Mouse (Mus musculus) NIH3T3 (cell line): ENCODE data around the gene Itpkb.

ENCODE experiments used
- DNase-seq: peaks from one replicate; pipeline ENCODE4 v3.0.0-alpha.2; 2012; ENCODE audit warnings: low read depth

The Itpkb gene

DNA sequence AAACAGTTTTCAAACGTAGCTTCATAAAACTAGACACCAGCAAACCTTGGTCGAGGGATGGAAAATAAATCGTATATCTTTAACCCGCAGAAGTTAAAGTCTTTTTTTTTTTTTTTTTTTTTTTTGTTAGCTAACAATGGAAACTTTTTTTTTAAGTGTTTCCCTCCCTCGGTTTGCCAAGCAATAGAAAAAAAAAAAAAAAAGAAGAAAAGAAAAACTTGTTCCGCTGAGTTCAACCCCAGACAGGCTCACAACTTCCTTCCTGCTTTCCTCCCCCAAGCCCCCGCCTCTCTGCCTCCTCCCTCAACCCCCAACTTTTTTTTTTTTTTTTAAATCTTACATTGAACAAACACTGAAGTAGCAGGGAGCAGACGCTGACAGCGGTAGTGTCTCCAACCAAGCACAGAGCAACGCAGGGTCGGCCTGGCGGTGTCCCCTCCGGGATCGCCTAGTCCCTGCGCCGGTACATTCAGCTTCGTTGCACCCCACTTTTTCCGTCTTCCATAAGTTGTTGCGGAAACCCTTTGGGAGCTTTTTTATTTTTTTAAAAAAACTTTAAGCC lies at the start of gene Itpkb:
Gene Itpkb, plus strand, starts transcription at position 341 of the 562 bp plus-strand sequence.
- peak; percentile 84 for DNase-seq

DNA sequence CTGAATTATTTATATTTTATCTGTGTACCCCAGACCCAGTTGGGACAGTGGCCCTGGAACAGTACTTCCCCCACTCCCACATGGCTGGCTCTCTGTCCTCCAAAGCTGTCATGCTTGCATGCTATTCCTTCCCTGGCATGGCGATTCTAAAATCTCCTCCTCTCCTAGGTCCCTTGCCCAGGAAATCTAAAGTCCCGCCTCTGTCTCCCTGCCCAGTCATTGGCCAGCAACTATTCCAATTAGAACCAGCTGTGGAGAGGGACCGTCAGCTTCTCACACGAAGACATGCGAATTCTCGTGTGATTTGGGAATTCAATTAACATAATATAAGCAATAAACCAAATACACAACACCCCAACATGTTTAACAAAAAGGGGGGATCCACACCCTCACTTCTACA lies 47.7 kb upstream of the Itpkb start:
- DNase-seq = no peak

DNA sequence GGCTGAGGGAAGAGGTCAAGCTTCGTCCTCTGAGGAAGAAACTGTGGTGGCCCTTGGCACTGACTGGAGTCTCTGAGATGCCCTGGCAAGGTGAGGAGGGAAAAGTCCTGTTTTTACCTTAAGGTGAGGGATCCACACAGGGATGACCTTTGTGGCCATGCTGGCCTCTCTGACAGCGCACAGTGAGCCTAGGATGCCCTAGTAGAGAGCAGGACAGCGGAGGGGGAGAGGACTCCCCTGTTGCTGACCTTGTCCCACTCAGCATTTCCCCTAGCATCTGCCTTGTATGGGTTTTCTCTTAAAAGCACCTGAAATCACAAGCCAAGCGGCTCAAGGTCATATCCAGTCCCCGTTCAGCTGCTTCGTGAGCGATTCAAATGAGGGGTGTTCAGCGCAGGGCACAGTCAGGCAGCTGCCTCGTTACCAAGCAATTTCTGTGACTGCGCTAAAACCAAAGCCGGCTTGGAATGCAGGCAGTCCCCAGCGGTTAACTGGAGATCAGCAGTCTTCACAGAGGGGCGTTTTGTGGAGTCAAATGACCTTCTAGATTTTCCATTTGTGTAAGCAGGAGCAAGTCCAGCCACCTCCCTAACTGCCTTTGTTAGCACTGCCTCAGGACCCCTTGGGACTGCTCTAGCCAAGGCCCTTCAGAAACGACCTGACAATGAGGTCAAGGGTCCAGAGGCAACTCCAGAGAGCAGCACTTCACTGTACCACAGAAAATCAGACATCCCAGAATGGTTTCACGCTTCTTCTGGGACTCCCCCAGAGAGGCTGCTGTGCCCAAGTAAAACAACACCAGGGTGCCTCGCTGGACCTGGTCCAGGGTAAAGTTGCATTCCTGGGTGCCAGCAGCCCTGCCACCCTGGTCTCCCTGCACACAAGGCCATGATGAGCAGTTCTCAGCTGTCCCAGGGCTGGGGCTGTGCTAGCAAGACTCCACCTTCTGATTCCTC lies 46.2 kb upstream of the Itpkb start:
- DNase-seq = no peak

DNA sequence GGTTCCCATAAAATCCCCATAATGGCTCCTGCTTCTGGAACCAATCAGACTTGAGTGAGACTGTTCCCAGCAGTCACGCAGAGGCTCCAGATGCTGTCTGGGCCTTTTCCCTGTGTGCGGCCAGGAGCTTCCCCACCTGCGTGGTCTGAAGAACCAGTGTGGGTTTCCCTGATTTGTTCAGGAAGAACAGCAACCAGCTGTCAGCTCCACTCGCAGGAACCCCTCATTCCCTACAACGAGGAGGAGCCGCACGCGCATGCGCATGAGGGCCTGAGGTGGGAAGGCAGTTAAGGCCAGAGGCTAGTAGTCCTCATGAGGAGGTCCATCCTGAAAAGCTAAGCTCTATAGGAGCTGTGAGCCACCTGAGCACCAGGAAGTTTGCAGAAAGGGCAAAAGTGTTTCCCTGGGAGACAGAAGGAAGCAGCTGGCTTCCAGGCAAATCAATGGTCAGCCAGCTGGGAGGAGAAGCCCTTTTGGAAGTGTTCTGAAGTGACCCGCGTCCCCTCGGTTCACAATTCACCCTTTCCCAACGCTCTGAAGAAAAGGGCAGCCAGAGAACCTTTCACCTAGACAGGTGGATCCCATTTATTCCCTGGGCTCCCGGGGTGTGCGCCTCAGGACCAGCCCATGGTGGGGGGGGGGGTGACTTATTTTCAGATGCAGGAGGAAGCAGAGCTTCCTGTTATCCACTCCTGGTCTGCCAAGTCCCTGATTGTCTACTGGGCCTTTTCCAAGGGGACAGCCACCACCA lies 44.0 kb upstream of the Itpkb start:
- DNase-seq = no peak

DNA sequence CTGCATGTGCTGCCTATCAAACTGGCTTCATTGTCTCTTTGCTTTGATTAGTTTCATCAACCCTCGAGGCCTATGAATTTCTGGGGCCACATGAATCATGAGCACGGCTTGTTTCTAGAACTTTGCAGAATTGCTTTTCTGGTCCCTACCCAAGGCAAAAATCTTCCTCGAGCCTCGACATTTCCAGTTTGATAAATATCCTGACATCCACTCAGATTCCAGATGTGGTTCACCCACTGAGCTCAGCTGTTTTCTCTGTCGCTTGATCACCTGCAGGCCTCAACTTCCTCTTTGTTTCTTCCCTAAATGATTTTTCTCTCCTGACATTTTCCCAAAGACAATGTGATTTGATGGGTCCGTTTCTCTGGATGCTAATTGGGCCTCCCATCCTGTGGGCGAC lies 42.1 kb upstream of the Itpkb start:
- no peak for DNase-seq

DNA sequence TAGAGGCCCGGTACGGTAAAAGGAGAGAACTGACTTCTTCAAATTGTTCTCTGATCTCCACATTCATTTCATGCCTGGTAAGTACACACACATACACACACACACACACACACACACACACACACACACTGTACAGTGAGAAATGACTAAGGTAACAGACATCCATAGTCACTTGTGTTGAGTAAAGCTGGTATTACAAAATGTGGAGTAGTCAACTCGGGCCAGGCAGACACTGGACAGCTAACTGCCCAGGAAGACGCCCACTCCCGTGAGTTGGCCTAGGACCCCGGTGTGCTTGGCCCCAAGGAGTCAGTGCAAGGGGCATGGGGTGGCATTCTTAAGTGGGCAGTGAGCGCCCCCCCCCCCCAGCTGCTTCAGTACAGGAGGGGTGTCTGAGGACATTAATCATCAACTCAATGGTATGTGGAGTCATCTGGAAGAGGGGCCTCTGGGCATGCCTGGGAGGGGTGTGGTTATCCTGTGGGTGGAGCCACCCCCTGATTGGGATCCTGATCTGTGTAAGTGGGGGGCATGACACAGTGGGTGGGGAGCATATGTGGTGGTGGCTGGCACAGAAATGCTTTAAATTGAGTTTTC lies 41.3 kb upstream of the Itpkb start:
- DNase-seq = peak; percentile 75

DNA sequence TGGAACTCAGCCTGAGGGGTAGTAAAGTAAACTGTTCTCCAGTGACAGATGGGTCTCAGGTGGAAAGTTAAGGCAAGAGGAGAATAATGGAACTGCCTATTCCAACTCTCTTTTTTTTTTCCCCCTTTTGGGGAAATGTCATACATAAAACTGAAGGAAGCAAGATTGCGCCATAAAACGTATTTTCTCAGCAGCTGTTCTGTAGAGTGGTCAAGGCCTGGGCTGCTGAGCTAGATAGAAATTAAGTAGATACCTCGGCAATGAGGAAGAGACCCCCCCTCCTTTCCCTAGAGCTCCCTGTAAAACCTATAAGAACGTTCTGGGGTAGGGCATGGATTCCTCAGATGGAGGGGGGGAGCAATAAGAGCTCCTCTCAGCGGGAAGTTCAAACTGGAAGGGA lies 40.5 kb upstream of the Itpkb start:
- no peak for DNase-seq

DNA sequence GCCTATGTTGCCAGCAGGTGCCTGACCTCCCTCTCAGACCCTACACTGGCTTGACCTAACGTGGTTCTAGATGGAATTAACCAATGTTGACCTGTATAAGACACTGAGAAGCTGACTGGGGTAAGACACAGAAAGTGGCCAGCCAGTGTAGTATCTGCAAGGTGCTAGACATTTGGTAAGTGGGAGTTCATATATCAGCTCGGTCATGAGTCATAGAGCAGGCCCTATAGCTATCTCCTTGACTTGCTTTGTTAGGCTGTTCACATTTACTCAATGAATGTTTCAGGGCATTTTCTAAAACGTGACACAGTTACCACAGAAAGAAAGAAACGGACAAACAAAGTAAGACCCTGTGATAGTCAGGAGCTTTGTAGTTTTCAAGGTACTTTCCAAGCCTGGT lies 39.9 kb upstream of the Itpkb start:
- no peak for DNase-seq

DNA sequence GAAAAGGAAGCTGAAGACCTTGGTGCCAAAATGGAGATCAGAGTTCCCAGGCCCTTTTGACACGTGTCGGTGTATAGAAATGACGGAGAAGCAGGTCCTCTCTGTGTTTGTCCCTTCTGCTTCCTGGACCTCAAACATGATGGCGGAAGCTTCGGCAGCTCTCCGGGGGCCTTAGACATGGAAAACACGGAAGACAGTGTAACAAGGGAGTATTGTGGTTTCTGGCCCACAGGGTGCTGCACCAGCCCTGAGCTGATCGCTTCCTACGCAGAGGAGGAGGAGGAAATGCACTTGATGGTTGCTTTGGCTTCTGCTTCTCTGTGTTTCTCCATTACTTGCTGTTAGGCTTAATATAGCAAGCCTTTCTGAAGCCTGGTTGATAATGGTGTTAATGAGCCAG lies 34.2 kb upstream of the Itpkb start:
- no peak for DNase-seq

DNA sequence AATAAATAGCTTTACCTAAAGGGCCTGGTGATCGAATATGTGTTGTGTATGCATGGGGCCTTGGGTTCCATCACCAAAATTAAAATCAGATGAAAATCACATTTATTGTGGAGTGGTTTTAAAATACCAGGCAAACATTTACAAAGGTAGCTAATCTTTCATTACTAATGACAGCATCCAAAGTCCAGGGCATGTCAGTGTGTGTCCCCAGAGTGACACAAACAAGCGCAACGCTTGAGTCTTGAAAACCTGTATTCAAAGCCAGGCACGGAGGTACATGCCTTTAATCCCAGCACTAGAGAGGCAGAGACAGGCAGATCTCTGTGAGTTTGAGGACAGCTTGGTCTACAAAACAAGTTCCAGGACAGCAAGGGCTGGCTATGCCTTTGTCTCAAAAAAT lies 30.6 kb upstream of the Itpkb start:
- no peak for DNase-seq

DNA sequence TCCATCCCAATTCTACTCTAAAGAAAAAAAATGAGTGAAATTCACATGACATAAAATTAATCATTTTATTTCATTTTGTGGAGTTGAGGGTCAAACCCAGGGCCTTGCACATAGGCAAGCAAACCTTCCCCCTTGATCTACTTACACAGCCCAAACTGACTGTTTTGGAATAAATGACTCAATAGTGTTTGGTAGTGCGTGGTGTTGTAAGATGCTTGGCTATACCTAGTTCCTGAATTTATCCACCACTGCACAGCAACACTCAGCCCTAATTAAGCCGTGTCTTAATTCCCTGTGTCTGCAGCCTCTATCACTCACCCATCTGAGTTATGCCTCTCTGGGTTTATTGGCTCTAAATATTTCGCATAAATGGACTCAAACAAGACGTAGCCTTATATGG lies 30.0 kb upstream of the Itpkb start:
- DNase-seq = no peak

DNA sequence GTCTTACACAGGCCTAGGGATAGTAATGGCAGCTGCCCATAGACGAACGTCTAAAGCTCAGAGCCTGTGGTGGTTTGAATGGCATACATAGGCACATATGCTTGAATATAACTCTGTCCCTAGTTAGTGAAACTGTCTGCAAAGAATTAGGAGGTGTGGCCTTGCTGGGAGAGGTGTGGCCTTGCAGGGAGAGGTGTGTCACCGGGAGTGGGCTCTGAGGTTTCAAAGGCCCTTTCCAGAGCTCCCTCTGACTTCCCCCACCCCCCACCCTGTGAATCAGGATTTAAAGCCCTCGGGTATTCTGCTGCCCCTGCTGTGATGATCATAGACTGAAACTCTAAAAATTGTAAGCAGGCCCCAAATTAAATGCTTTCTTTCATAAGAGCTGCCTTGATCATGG lies 29.3 kb upstream of the Itpkb start:
- peak; percentile 56 for DNase-seq

DNA sequence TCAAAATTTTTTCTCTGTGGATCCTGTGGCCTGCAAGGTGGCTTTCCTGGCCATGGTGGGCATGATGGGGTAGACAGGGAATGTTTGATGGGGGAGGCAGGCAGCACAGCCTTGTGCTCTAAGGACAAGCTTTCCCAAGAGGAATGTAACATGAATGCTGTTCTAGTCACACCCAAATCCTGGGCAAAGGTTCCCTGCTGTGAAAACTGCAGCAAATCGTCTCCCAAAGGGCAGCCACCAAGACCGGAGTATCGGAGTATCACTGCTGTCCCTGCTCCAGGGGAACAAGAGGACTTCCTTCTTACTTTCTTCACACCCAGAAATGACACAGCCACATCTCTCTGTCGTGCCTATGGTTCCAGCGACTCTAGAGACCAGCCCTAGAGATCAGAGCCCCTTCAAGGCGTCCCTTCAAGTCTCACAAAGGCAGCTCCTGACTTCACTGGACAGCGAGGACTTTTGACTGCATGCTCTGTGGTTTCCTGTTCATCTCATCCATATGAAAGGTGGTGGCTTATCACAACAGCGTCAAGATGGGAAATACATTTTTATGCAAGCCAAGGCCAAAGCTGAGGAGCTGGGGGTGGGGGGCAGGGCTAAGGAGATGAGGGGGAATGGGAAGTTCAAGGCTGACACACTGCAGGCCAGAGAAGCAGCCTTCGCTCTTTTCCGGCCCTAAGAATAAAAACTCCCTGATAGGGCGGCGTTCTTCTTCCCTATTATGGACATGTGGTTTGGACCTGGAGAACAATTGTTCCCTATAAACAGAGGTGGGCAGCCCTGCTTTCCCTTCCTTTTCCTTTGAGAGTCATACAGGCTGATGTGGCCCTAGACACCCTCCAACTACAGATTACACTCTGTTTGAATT lies 27.8 kb upstream of the Itpkb start:
- no peak for DNase-seq

DNA sequence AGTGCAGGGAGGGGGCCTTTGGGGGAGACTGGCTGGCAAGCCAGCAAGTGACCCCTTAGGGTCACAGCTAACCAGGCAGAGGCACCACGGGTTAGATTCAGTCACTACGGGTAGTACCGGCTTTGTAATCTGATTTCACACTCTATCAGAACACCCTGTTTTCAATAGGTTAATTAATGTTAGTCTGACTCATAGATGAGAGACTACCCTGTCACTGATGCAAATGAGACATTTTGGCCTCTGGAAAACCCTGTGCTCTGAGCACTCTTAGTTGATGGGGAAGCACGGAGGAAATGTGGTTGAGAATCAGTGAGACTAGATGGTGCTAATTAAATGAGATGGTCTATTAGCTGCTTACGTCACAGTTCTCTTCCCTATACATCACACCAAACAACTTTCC lies 26.7 kb upstream of the Itpkb start:
- DNase-seq = no peak

DNA sequence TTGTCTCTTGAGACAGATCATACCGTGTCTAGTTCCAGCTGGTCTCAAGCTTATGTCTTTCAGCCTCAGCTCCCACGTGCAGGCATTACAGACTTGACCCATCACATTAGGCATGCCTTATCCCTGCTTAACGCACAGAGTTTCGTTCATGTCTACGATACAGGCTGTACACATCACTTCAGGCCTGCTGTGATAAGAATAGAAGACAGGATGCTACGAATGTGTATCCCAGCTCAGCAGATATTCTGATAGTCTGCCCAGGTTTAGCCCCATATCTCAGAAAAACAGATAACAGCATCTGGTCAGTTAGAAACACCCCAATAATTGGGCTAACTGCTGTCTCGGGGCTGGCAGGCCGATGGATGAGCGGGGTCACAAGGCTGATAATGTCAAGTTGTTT lies 23.4 kb upstream of the Itpkb start:
- DNase-seq = no peak

DNA sequence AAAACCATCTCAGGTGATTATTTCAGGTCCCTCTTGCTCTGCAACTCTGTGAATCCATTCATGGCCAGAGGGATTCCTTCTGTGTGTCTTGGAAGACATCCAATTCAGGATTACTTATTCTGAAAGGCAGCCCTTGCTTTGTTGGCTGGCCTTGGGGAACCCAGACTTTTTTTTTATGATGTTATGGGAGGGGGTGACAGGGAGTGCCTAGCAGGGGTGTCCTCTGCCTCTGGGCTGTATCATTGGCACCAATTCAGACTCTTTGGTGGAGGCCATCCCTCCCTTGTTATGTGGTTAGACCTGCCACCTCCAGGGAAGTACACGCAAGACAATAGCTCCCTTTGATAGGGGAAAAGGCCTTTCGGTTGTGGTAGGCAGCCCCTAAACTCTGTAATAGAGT lies 22.6 kb upstream of the Itpkb start:
- DNase-seq = no peak

DNA sequence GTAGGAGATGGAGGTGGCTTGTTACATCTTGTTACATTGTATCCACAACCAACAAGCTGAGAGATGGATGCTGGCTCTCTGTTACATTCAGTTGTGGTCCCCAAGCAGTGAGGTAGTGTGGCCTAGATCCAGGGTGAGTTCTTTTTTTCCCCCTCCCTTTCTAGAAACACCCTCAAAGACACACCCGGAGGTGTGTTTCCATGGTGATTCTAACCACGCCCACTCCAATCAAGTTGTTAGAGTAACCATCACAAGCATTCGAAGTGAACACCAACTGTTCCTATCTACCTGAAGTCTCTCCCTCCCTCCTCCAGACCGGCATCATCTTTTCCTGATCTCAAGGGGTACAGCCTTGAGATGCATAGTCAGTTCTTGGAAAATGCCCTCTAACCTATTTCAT lies 21.4 kb upstream of the Itpkb start:
- no peak for DNase-seq

DNA sequence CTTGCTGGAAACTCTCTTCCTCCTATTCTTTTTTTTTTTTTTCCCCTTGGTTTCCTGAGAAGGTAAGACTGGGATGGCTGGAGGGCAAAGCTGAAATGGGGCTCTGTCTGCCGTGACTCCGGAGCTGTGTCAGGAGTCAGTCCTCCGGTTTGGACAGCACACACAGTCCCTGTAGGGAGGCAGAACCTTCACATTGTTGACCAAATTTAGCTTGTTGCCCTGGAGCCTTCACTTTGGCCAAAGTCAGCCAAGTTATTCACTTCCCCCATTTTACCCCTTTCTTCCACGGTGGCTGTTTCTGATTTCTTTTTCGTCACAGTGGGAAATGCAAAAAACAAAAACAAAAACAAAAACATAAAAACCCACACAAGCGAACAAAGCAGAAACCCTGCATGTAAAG lies 18.0 kb upstream of the Itpkb start:
- DNase-seq = no peak

DNA sequence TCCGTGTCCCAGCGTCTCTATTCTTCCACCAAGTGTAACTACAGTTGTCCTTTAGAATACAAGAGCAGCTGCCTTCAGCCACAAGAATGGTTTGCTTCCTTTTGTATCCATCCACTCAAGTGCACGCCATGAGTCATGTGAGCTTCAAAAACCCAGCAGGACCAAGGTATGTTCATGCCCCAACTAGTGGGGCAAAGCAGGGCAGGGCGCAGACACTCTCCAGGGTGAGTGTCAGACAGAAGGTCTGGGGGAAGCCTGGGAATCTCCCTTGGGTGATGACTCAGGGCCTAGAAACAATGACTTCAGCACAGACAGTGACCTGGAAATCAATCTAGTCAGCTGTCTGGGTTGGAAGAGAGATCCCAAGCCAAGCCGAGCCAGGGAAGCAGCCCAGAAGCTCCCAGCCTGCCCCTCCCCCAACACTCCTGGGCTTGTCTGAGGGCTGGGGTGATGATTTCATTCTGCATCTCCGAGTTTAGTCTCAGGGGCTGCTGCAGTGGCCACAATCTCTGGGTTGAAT lies 17.4 kb upstream of the Itpkb start:
- peak; percentile 85 for DNase-seq

DNA sequence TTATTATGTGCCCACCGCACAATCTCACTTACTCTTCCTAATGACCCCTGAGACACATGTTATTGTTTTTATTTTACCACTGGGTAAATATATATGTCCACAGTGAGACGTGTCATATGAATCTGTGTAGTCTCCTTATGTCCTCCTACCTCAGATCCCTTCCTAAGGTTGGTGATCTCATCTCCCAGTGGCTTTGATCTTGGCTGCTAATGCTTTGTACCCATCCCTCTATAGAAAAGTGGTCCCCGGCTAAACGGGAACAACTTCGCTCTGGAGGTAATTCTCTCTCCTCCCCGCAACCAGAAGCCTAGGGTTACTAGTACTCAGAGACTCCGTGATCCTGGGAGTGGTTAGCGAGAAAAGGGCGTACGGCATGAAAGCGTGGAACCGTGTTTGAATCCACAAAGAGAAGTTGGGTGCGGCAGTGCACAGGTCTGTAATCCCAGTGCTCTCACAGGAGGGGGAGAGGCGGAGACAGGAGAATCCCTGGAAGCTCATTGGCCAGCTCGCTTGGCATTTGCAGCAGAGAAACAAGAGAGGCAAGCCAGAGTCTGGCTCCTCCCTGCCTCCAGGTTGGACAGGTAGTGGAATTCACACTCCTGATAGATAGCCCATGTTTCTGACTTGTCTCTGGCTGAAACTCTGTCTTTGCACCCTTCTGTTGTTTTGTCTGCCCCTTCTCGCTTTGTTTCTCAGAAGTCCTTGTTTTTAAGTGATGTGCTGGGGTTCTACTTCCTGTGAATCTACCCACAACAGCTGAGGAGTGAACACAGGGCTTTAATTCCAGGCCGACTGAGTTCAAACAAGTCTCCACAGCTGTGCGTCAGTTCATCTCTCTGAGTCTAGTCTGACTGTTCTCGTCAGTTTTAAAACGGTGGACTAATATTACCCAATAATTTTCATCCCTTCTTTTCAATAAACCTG lies 16.5 kb upstream of the Itpkb start:
- no peak for DNase-seq
